ENCODE assay signal across 9 mouse cellular contexts in genomic region chr11:55113209-55113860, GRCm38 (mm10). TPM values are rescaled to one million over a fixed set of nuclear protein-coding genes. Genes with fewer than 3 reads are reported as not detected.
DNase-seq lines count a peak whose midpoint lies in the region; ATAC-seq and TF ChIP-seq lines count a peak whose summit lies in the region.
"Had no signal": no experiment of that assay in that cellular context is flagged by ENCODE, and none has a peak within 500 bp of the region (broad histone marks: within the 10 kb centered on the region; RNA-seq: fewer than 3 reads in every experiment).

No protein-coding gene starts in this region.

- no peaks in the 10 kb centered on the region for H3K27me3 ChIP-seq in MEL (ENCODE audit: control insufficient read depth in 1 of 2, insufficient read depth in 2 of 2, low read length in 2 of 2)
- no peaks in the 10 kb centered on the region for H3K27me3 ChIP-seq in liver, adult 2 months (ENCODE audit: control insufficient read depth, insufficient read depth, low read length)
- H3K27me3 ChIP-seq: limb, embryonic 13.5 days had no signal

- TF ChIP-seq POLR2A in MEL (IDR thresholded peaks at IDR 0.05; ENCODE audit: control insufficient read depth in 1 of 2, insufficient read depth in 1 of 2, low read depth in 1 of 2, low read length in 2 of 2, poor library complexity in 1 of 2), result peak in 1 of 2 experiments; percentile 86; a peak in 2 of 4 replicates
- TF ChIP-seq POLR2A in liver, adult 2 months (IDR thresholded peaks at IDR 0.05; ENCODE audit: extremely low read depth, insufficient read depth, low read length), result no peak

- peak overlapping the region; percentile 68 to 78 for H3K4me3 ChIP-seq in MEL (ENCODE audit: control insufficient read depth in 1 of 2, insufficient read depth in 1 of 2, low read depth in 2 of 2, low read length in 2 of 2)
- H3K4me3 ChIP-seq in liver, adult 2 months (ENCODE audit: insufficient read depth, low read depth, low read length), result no peak overlapping the region
- H3K4me3 ChIP-seq: limb, embryonic 13.5 days had no signal

- TF ChIP-seq CTCF in MEL (IDR thresholded peaks at IDR 0.05 in 2 of 3, conservative IDR thresholded peaks at IDR 0.05 in 1 of 3; ENCODE audit: control insufficient read depth in 1 of 3, insufficient read depth in 1 of 3, low read depth in 2 of 3, low read length in 3 of 3, poor library complexity in 1 of 3, severe bottlenecking in 1 of 3), result no peak
- no peak for TF ChIP-seq CTCF in liver, adult 2 months (IDR thresholded peaks at IDR 0.05; ENCODE audit: low read depth, low read length)

- peaks cover 14 to 21% of the 10 kb centered on the region in 2 experiments for H3K4me1 ChIP-seq in MEL (ENCODE audit: control insufficient read depth in 1 of 2, insufficient read depth in 2 of 2, low read length in 2 of 2)
- H3K4me1 ChIP-seq in liver, adult 2 months (ENCODE audit: control insufficient read depth, insufficient read depth, low read length), result no peaks in the 10 kb centered on the region

- 69% methylated on average over 7 of the region's 7 CpGs for WGBS in liver, adult 2 months

- TF ChIP-seq EP300 in MEL (IDR thresholded peaks at IDR 0.05; ENCODE audit: low read depth in 1 of 2, low read length in 2 of 2), result peak in 1 of 2 experiments; percentile 44; a peak in 1 of 4 replicates

- peaks cover 0 to 17% of the 10 kb centered on the region in 2 experiments; a peak in 2 of 4 replicates for H3K36me3 ChIP-seq in MEL (ENCODE audit: control insufficient read depth in 1 of 2, insufficient read depth in 2 of 2, low read length in 2 of 2)
- peaks cover 12% of the 10 kb centered on the region for H3K36me3 ChIP-seq in liver, adult 2 months (ENCODE audit: control insufficient read depth, insufficient read depth, low read length)
- H3K36me3 ChIP-seq: limb, embryonic 13.5 days had no signal

- peak; percentile 9 for DNase-seq in gastrocnemius, postnatal 25 days
- no peak for DNase-seq in gastrocnemius, postnatal 36 days
- DNase-seq in MEL (ENCODE audit: low read depth, low spot score), result peak; percentile 96
- peak; percentile 53 for DNase-seq in liver, adult 2 months (ENCODE audit: extremely low read depth, low read depth, low spot score)
- no peak for DNase-seq in urinary bladder, postnatal 4 days (ENCODE audit: low spot score in 2 of 2)
- DNase-seq in gastrocnemius, postnatal 4 days (ENCODE audit: low spot score in 2 of 2), result no peak
- no peak for DNase-seq in adrenal gland, adult 18-20 months (ENCODE audit: low spot score in 2 of 2)

- no peak for TF ChIP-seq RAD21 in MEL (IDR thresholded peaks at IDR 0.05; ENCODE audit: low read depth, low read length)

- H3K9ac ChIP-seq in MEL (ENCODE audit: control insufficient read depth, low read depth, low read length, poor library complexity, severe bottlenecking), result peak overlapping the region; percentile 80
- no peak overlapping the region for H3K9ac ChIP-seq in liver, adult 2 months (ENCODE audit: low read depth, low read length)
- H3K9ac ChIP-seq: limb, embryonic 13.5 days had no signal

- intact Hi-C loops in gastrocnemius, postnatal 36 days (cut with DNase I), result no loop called here

- ATAC-seq in neutrophil, adult 5-6 weeks (ENCODE audit: extremely low read depth, insufficient number of reproducible peaks, low FRiP score, poor library complexity, severe bottlenecking), result peak; percentile 91

- peak overlapping the region; percentile 95 for H3K27ac ChIP-seq in MEL (ENCODE audit: control insufficient read depth, low read depth, low read length)
- 0 out of 2 replicates have a peak overlapping the region, but pooled peaks have one; percentile 19 for H3K27ac ChIP-seq in liver, adult 2 months (replicated peaks; ENCODE audit: insufficient read depth, low read depth, low read length)
- H3K27ac ChIP-seq: limb, embryonic 13.5 days had no signal

- H3K9me3 ChIP-seq in MEL (replicated peaks; ENCODE audit: insufficient read depth, low read length), result no peaks in the 10 kb centered on the region
- H3K9me3 ChIP-seq: limb, embryonic 13.5 days had no signal

- no peaks in the 10 kb centered on the region; the same call in 1 of the 2 replicates for H3K79me2 ChIP-seq in MEL (ENCODE audit: control insufficient read depth, insufficient read depth, low read length, poor library complexity)
- H3K79me2 ChIP-seq in liver, adult 2 months (ENCODE audit: control insufficient read depth, insufficient read depth, low read length), result no peaks in the 10 kb centered on the region

TF ChIP-seq in MEL, 35 proteins besides CTCF, POLR2A, EP300 and RAD21 (continues in another document):
- 0 out of 2 replicates have a peak, but pooled peaks have one; percentile 9 for TF ChIP-seq ZC3H11A (IDR thresholded peaks at IDR 0.05; ENCODE audit: low read depth, low read length)
- TF ChIP-seq MEF2A (IDR thresholded peaks at IDR 0.05; ENCODE audit: extremely low read depth, insufficient replicate concordance, low read depth, low read length, poor library complexity, severe bottlenecking), result 0 out of 2 replicates have a peak, but pooled peaks have one; percentile 14
- peak; percentile 77 for TF ChIP-seq CHD2 (IDR thresholded peaks at IDR 0.05; ENCODE audit: low read length)
- no peak for TF ChIP-seq KAT2A (conservative IDR thresholded peaks at IDR 0.05; ENCODE audit: low read depth, low read length)
- no peak; the same call in 1 of the 2 replicates for TF ChIP-seq GABPA (IDR thresholded peaks at IDR 0.05; ENCODE audit: low read depth, low read length)
- TF ChIP-seq CHD1 (IDR thresholded peaks at IDR 0.05; ENCODE audit: low read depth, low read length), result 0 out of 2 replicates have a peak, but pooled peaks have one; percentile 81
- no peak for TF ChIP-seq SMC3 (IDR thresholded peaks at IDR 0.05; ENCODE audit: low read depth, low read length)
- TF ChIP-seq ZKSCAN1 (IDR thresholded peaks at IDR 0.05; ENCODE audit: low read depth, low read length), result no peak
- peak; percentile 66; the same call in 1 of the 2 replicates for TF ChIP-seq USF1 (IDR thresholded peaks at IDR 0.05; ENCODE audit: low read depth, low read length)
- no peak for TF ChIP-seq MAFK (IDR thresholded peaks at IDR 0.05; ENCODE audit: borderline replicate concordance, low read depth, low read length)
- TF ChIP-seq MYC (IDR thresholded peaks at IDR 0.05; ENCODE audit: low read depth, low read length), result peak; percentile 87
- peak; percentile 65 for TF ChIP-seq ETS1 (IDR thresholded peaks at IDR 0.05; ENCODE audit: low read depth, low read length)
- TF ChIP-seq GATA1 (IDR thresholded peaks at IDR 0.05; ENCODE audit: low read depth, low read length), result no peak
- TF ChIP-seq POLR2AphosphoS2 (IDR thresholded peaks at IDR 0.05; ENCODE audit: low read length), result peak; percentile 82
- no peak for TF ChIP-seq UBTF (IDR thresholded peaks at IDR 0.05; ENCODE audit: borderline replicate concordance, insufficient read depth, low read depth, low read length)
- TF ChIP-seq MAZ (IDR thresholded peaks at IDR 0.05; ENCODE audit: low read depth, low read length), result peak; percentile 65; the same call in 1 of the 2 replicates
- TF ChIP-seq TBP (IDR thresholded peaks at IDR 0.05; ENCODE audit: low read depth, low read length), result peak; percentile 83
- TF ChIP-seq MXI1 (IDR thresholded peaks at IDR 0.05; ENCODE audit: low read depth, low read length), result peak; percentile 83
- no peak; the same call in 1 of the 2 replicates for TF ChIP-seq BHLHE40 (IDR thresholded peaks at IDR 0.05; ENCODE audit: borderline replicate concordance, low read depth, low read length)
- TF ChIP-seq MAX (IDR thresholded peaks at IDR 0.05; ENCODE audit: low read length), result peak; percentile 77
- peak; percentile 71 for TF ChIP-seq HCFC1 (IDR thresholded peaks at IDR 0.05; ENCODE audit: low read depth, low read length)
- TF ChIP-seq ZNF384 (IDR thresholded peaks at IDR 0.05; ENCODE audit: low read depth, low read length), result peak; percentile 20; the same call in 1 of the 2 replicates
- no peak for TF ChIP-seq JUND (IDR thresholded peaks at IDR 0.05; ENCODE audit: low read depth, low read length)
- TF ChIP-seq TAL1 (IDR thresholded peaks at IDR 0.05; ENCODE audit: low read length), result no peak
- no peak for TF ChIP-seq POLR2AphosphoS5 (IDR thresholded peaks at IDR 0.05; ENCODE audit: borderline replicate concordance, low read depth, low read length)

RNA-seq across cellular contexts. Expression of gene Gm2a, which starts 15.4 kb away (rescaled TPM):
- 1 to 10 TPM; 5.4 to 8.7 TPM for total RNA-seq in gastrocnemius, postnatal 25 days (2021)
- total RNA-seq in gastrocnemius, postnatal 36 days (2021), result 1 to 10 TPM; 7.0 to 7.2 TPM
- total RNA-seq in MEL (2012; rRNA removed), result 0.19 and 0.42 TPM in 2 replicates
- under 1 TPM in 1 of 2 experiments, not detected in 1; 0.52 TPM for polyA plus RNA-seq in MEL (2012; ENCODE audit: insufficient read depth in 1 of 2, insufficient read length in 2 of 2, low read depth in 1 of 2, low replicate concordance in 2 of 2, missing spikeins in 1 of 2)
- 41.1 and 61.8 TPM in 2 replicates for total RNA-seq in liver, adult 2 months (2014; rRNA removed)
- polyA plus RNA-seq in liver, adult 2 months (2012; rRNA removed), result 64.6 and 73.6 TPM in 2 replicates
- total RNA-seq in neutrophil, adult 5-6 weeks (2017), result 154 and 160 TPM in 2 replicates
- total RNA-seq in gastrocnemius, postnatal 4 days (2021), result 10 to 100 TPM; 15.4 to 15.8 TPM
- 100 to 1,000 TPM; 189 to 249 TPM for total RNA-seq in adrenal gland, adult 18-20 months (2021)

RNA-seq across cellular contexts. Expression of gene Ccdc69, which starts 35.4 kb away (rescaled TPM):
- total RNA-seq in gastrocnemius, postnatal 25 days (2021), result 1 to 10 TPM; 5.9 to 6.2 TPM
- total RNA-seq in gastrocnemius, postnatal 36 days (2021), result 1 to 10 TPM; 3.5 to 4.9 TPM
- total RNA-seq in MEL (2012; rRNA removed), result 0.31 and 0.72 TPM in 2 replicates
- polyA plus RNA-seq in MEL (2012; ENCODE audit: insufficient read depth in 1 of 2, insufficient read length in 2 of 2, low read depth in 1 of 2, low replicate concordance in 2 of 2, missing spikeins in 1 of 2), result under 1 TPM in 1 of 2 experiments, not detected in 1; 0.42 TPM
- total RNA-seq in liver, adult 2 months (2014; rRNA removed), result 0.13 and 0.55 TPM in 2 replicates
- 0.43 TPM in 1 of 2 replicates, not detected in the other for polyA plus RNA-seq in liver, adult 2 months (2012; rRNA removed)
- 30.4 and 33.2 TPM in 2 replicates for total RNA-seq in neutrophil, adult 5-6 weeks (2017)
- 10 to 100 TPM; 13.2 to 17.9 TPM for total RNA-seq in gastrocnemius, postnatal 4 days (2021)
- total RNA-seq in adrenal gland, adult 18-20 months (2021), result 1 to 10 TPM; 7.4 to 9.8 TPM

RNA-seq across cellular contexts. Expression of gene Slc36a3, which starts 38.2 kb away (rescaled TPM):
- not detected for total RNA-seq in gastrocnemius, postnatal 25 days (2021)
- not detected for total RNA-seq in gastrocnemius, postnatal 36 days (2021)
- total RNA-seq in MEL (2012; rRNA removed), result 0.12 and 0.13 TPM in 2 replicates
- polyA plus RNA-seq in MEL (2012; ENCODE audit: insufficient read depth in 1 of 2, insufficient read length in 2 of 2, low read depth in 1 of 2, low replicate concordance in 2 of 2, missing spikeins in 1 of 2), result under 1 TPM in 1 of 2 experiments, not detected in 1; 0.15 TPM
- not detected in 2 replicates for total RNA-seq in liver, adult 2 months (2014; rRNA removed)
- polyA plus RNA-seq in liver, adult 2 months (2012; rRNA removed), result 0.05 TPM in 1 of 2 replicates, not detected in the other
- total RNA-seq in neutrophil, adult 5-6 weeks (2017), result 1.0 and 1.8 TPM in 2 replicates
- not detected for total RNA-seq in gastrocnemius, postnatal 4 days (2021)
- total RNA-seq in adrenal gland, adult 18-20 months (2021), result not detected
- polyA plus RNA-seq: limb, embryonic 13.5 days had no signal

Comparison
In these comparisons a context has a peak if more than half of its experiments do, and no peak if none do; other contexts are left out.
1. DNase-seq: peak in gastrocnemius, postnatal 25 days (single experiment), MEL (single experiment) and liver, adult 2 months (single experiment); none in gastrocnemius, postnatal 36 days (0 of 2), urinary bladder, postnatal 4 days (0 of 2), gastrocnemius, postnatal 4 days (0 of 2) and adrenal gland, adult 18-20 months (0 of 2).